Mouse (Mus musculus) liver, embryonic 14.5 days (tissue): ENCODE data around the gene Tex13c1.

Experiments used
- CTCF ChIP-seq: IDR thresholded peaks from 2 replicates; pipeline ENCODE4 v1.5.1; 2016; ENCODE audit warnings: antibody characterized with exemption, low read depth, control low read depth
- EP300 ChIP-seq: IDR thresholded peaks from 2 replicates; pipeline ENCODE4 v1.6.1; 2016; ENCODE audit warnings: antibody characterized with exemption, low read depth

DNA sequence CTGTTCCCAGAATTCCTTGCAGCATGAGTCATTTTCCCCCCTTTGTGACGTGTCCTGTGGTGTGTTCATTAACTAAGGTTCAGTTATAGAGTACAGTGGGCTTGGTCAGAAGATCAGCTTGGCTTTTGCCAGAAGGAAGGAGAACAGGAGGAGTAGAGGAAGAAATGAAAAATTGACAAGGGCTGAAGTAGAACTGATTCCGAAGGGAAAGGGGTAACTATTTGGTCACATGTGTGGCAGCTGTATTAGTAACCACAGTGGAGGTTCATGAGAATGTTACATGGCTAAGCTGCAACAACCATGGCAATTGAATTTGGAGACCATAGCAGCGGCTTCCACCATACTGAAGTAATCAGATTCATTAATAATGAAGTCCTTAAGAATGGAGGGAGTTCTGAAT is at the start of gene Tex13c1:
- no peak for TF ChIP-seq CTCF
- TF ChIP-seq EP300, result no peak
